Mouse (Mus musculus): ENCODE data around the gene Olfr45. TPM values are rescaled to one million over a fixed set of nuclear protein-coding genes. Genes with fewer than 3 reads are reported as not detected.

Olfr45 gene
- under 1 TPM; 0.04 to 0.20 TPM for polyA plus RNA-seq (2017; shearing (Covaris generic))

DNA sequence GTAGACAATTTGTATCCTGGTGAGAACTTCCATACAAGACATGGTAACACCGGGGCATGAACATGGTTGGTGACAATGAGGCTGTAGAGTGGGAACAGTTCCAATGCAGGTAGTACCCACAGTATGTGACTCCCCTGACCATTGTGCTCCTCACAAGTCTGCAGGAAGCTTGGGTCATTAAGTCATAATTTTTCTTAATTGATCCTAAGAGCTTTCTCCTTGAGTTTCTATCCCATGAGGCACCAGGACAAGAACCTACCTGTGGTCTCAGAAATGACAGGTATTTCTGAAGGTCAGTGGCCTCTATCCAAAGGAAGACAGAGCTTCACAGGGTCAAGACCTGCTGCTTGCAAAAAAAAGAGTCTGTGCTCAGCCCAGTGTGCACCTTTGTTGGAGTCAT, at the start of gene Olfr45:
Gene Olfr45 (plus strand): TSS at position 301 of the 400 bp plus-strand sequence.

DNA sequence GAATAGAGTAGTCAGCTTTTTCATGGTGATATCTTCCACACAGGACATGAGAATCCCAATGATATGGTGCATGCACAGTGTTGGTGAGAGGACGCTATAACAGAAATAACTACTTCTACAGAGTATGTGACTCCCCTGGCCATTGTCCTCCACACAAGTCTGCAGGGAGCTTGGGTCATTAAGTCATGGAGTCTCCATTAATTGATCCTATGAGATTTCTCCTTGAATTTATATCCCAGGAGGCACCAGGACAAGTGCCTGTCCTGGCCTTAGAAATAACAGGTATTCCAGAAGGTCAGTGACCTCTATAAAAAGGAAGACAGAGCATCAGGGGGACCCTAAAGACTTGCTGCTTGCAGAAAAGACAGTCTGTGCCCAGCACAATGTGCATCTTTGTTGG, 35.6 kb upstream of the Olfr45 start, which contains the start of gene Olfr53:
Gene Olfr53 (plus strand): TSS at position 301 of the 400 bp plus-strand sequence.

DNA sequence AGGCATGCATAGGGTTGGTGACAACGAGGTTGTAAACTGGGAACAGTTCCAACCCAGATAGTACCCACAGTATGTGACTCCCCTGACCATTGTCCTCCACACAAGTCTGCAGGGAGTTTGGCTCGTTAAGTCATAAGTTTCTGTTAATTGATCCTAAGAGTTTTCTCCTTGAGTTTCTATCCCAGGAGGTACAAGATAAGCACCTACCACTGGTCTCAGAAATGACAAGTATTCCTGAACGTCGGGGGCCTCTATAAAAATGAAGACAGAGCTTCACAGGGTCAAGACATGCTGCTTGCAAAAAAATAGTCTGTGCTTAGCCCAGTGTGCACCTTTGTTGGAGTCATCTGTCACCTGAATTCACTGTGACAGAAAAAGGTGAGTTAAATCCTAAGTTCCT, 22.1 kb upstream of the Olfr45 start, which contains the start of gene Olfr539:
Gene Olfr539 (plus strand): TSS at position 301 of the 400 bp plus-strand sequence.

DNA sequence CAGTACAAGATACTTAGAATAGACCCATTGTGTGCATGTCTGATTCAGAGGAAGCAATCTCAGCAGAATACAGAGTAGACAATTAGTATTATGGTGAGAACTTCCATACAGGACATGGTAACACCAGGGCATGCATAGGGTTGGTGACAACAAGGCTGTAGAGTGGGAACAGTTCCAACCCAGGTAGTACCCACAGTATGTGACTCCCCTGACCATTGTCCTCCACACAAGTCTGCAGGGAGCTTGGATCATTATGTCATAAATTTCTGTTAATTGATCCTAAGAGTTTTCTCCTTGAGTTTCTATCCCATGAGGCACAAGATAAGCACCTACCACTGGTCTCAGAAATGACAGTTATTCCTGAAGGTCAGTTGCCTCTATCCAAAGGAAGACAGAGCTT, 15.2 kb downstream of the Olfr45 start, which contains the start of gene Olfr541:
Gene Olfr541 (plus strand): TSS at position 301 of the 400 bp plus-strand sequence.

Other genes with a start within 250 kb of the Olfr45 start
- under 1 TPM in 1 of 2 experiments, not detected in 1; 0.67 TPM for gene Olfr533, start 218.6 kb upstream of the Olfr45 start, polyA plus RNA-seq (2017; shearing (Covaris generic))
- under 1 TPM in 1 of 2 experiments, not detected in 1; 0.04 TPM for gene Olfr535, start 197.7 kb upstream of the Olfr45 start, polyA plus RNA-seq (2017; shearing (Covaris generic))
- not detected for gene Olfr536, start 174.6 kb upstream of the Olfr45 start, polyA plus RNA-seq (2017; shearing (Covaris generic))
- gene Olfr538, start 114.1 kb upstream of the Olfr45 start, polyA plus RNA-seq (2017; shearing (Covaris generic)) = not detected
- gene Olfr46, start 80.7 kb upstream of the Olfr45 start, polyA plus RNA-seq (2017; shearing (Covaris generic)) = under 1 TPM; 0.06 to 0.12 TPM
- gene Olfr61, start 53.0 kb upstream of the Olfr45 start, polyA plus RNA-seq (2017; shearing (Covaris generic)) = not detected
- not detected for gene Olfr53, start 35.5 kb upstream of the Olfr45 start, polyA plus RNA-seq (2017; shearing (Covaris generic))
- under 1 TPM; 0.08 to 0.70 TPM for gene Olfr539, start 22.0 kb upstream of the Olfr45 start, polyA plus RNA-seq (2017; shearing (Covaris generic))
- gene Olfr541, start 15.3 kb downstream of the Olfr45 start, polyA plus RNA-seq (2017; shearing (Covaris generic)) = under 1 TPM in 1 of 2 experiments, not detected in 1; 0.84 TPM
- gene Cyp2e1, start 81.8 kb downstream of the Olfr45 start, polyA plus RNA-seq (2017; shearing (Covaris generic)) = under 1 TPM; 0.10 to 0.18 TPM
- gene Syce1, start 105.9 kb downstream of the Olfr45 start, polyA plus RNA-seq (2017; shearing (Covaris generic)) = under 1 TPM in 1 of 2 experiments, not detected in 1; 0.18 TPM
- gene Zfp941, start 140.2 kb downstream of the Olfr45 start, polyA plus RNA-seq (2017; shearing (Covaris generic)) = 1 to 10 TPM in 1 of 2 experiments, under 1 TPM in 1; 0.46 to 1.9 TPM
- gene Urah, start 153.1 kb downstream of the Olfr45 start, polyA plus RNA-seq (2017; shearing (Covaris generic)) = under 1 TPM in 1 of 2 experiments, not detected in 1; 0.58 TPM
- gene Scgb1c1, start 163.6 kb downstream of the Olfr45 start, polyA plus RNA-seq (2017; shearing (Covaris generic)) = not detected
- gene Odf3, start 165.9 kb downstream of the Olfr45 start, polyA plus RNA-seq (2017; shearing (Covaris generic)) = under 1 TPM in 1 of 2 experiments, not detected in 1; 0.28 TPM
- gene Gm45785, start 174.4 kb downstream of the Olfr45 start, polyA plus RNA-seq (2017; shearing (Covaris generic)) = under 1 TPM in 1 of 2 experiments, not detected in 1; 0.54 TPM
- 100 to 1,000 TPM; 114 to 152 TPM for gene Ric8a, start 175.0 kb downstream of the Olfr45 start, polyA plus RNA-seq (2017; shearing (Covaris generic))
- 10 to 100 TPM; 41.3 to 51.5 TPM for gene Bet1l, start 175.6 kb downstream of the Olfr45 start, polyA plus RNA-seq (2017; shearing (Covaris generic))
- 100 to 1,000 TPM; 186 to 193 TPM for gene Psmd13, start 200.0 kb downstream of the Olfr45 start, polyA plus RNA-seq (2017; shearing (Covaris generic))
- gene Sirt3, start 200.4 kb downstream of the Olfr45 start, polyA plus RNA-seq (2017; shearing (Covaris generic)) = 10 to 100 TPM in 1 of 2 experiments, 1 to 10 TPM in 1; 8.7 to 11.6 TPM
- gene Cox8b, start 218.5 kb downstream of the Olfr45 start, polyA plus RNA-seq (2017; shearing (Covaris generic)) = not detected
- under 1 TPM in 1 of 2 experiments, not detected in 1; 0.05 TPM for gene Nlrp6, start 239.0 kb downstream of the Olfr45 start, polyA plus RNA-seq (2017; shearing (Covaris generic))